15 mouse cellular contexts compared by ENCODE assay signal in genomic region chr19:53188186-53188585, GRCm38 (mm10). TPM values are rescaled to one million over a fixed set of nuclear protein-coding genes. Genes with fewer than 3 reads are reported as not detected.
A peak's percentile ranks its signal among the peaks of the same experiment; 100 is the strongest.
DNase-seq lines count a peak whose midpoint lies in the region; TF ChIP-seq lines count a peak whose summit lies in the region.
"Had no signal": no experiment of that assay in that cellular context is flagged by ENCODE, and none has a peak within 500 bp of the region (broad histone marks: within the 10 kb centered on the region; RNA-seq: fewer than 3 reads in every experiment).

No protein-coding gene starts in this region.

- TF ChIP-seq POLR2A in bone marrow, adult 2 months (IDR thresholded peaks at IDR 0.05; ENCODE audit: borderline replicate concordance, control insufficient read depth, low read depth, low read length) = no peak

- peak overlapping the region; percentile 57; the same call in 1 of the 2 replicates for H3K27ac ChIP-seq in gastrocnemius, adult 2 months
- H3K27ac ChIP-seq in layer of hippocampus, adult 2 months = peak overlapping the region; percentile 7; the same call in 1 of the 2 replicates
- peak overlapping the region; percentile 58 for H3K27ac ChIP-seq in bone marrow, adult 2 months (ENCODE audit: control insufficient read depth, insufficient read depth, low read depth, low read length, poor library complexity)
- H3K27ac ChIP-seq: hindbrain, embryonic 14.5 days; neural tube, embryonic 15.5 days had no signal

- peaks cover 13% of the 10 kb centered on the region for H3K4me1 ChIP-seq in bone marrow, adult 2 months (ENCODE audit: control insufficient read depth, insufficient read depth, low read length)

- intact Hi-C loops in gastrocnemius, adult 2 months (cut with DNase I) = loop anchor here (2.0 kb wide), 1 partner anchor 41 kb away; no protein-coding TSS in a partner anchor

- no peak for TF ChIP-seq CTCF in gastrocnemius, adult 2 months (IDR thresholded peaks at IDR 0.05)
- no peak for TF ChIP-seq CTCF in layer of hippocampus, adult 2 months (conservative IDR thresholded peaks at IDR 0.05)
- no peak for TF ChIP-seq CTCF in bone marrow, adult 2 months (IDR thresholded peaks at IDR 0.05; ENCODE audit: control insufficient read depth, insufficient read depth, low read length)

- 65% methylated on average over 6 of the region's 6 CpGs for WGBS in bone marrow, adult 2 months

- H3K4me3 ChIP-seq in gastrocnemius, adult 2 months = no peak overlapping the region
- no peak overlapping the region for H3K4me3 ChIP-seq in layer of hippocampus, adult 2 months
- H3K4me3 ChIP-seq in bone marrow, adult 2 months (replicated peaks; ENCODE audit: control insufficient read depth, low read depth, low read length) = no peak overlapping the region
- H3K4me3 ChIP-seq: neural tube, embryonic 15.5 days had no signal

- no peak for DNase-seq in gastrocnemius, adult 2 months
- no peak for DNase-seq in gastrocnemius, postnatal 25 days
- DNase-seq in layer of hippocampus, adult 2 months (ENCODE audit: low spot score in 2 of 2) = no peak
- no peak for DNase-seq in layer of hippocampus, adult 18-20 months (ENCODE audit: low spot score in 2 of 2)
- DNase-seq in naive thymus-derived CD4-positive, alpha-beta T cell, adult 2 months (ENCODE audit: low read depth) = peak; percentile 76
- DNase-seq in gastrocnemius, postnatal 4 days (ENCODE audit: low spot score in 2 of 2) = no peak
- DNase-seq in urinary bladder, postnatal 14 days (ENCODE audit: low spot score) = no peak
- DNase-seq: adrenal gland, postnatal 25 days; cerebellum, postnatal 10 days; kidney, adult 8-10 months; lung, embryonic 14.5 days; retina, postnatal 1 day had no signal

RNA-seq across cellular contexts. Expression of gene Add3, which starts 47.9 kb away (rescaled TPM):
- 10 to 100 TPM; 17.0 to 29.5 TPM for total RNA-seq in gastrocnemius, adult 2 months (2021)
- total RNA-seq in gastrocnemius, postnatal 25 days (2021) = 10 to 100 TPM; 21.4 to 24.3 TPM
- total RNA-seq in layer of hippocampus, adult 2 months (2021) = 100 to 1,000 TPM; 125 to 129 TPM
- 100 to 1,000 TPM; 126 to 129 TPM for total RNA-seq in layer of hippocampus, adult 18-20 months (2021)
- 21.3 and 43.6 TPM in 2 replicates for polyA plus RNA-seq in bone marrow, adult 2 months (2011; ENCODE audit: insufficient read depth, insufficient read length, low replicate concordance, missing spikeins)
- 10 to 100 TPM; 76.6 to 85.1 TPM for total RNA-seq in gastrocnemius, postnatal 4 days (2021)

Comparison
In these comparisons a context has a peak if more than half of its experiments do, and no peak if none do; other contexts are left out.
1. H3K27ac ChIP-seq: peak in every context shown above with its lines; median percentile 58 in bone marrow, adult 2 months; 57 in gastrocnemius, adult 2 months; 7 in layer of hippocampus, adult 2 months.